Comparison of ENCODE assay signal across 18 mouse cellular contexts in the genomic region with DNA sequence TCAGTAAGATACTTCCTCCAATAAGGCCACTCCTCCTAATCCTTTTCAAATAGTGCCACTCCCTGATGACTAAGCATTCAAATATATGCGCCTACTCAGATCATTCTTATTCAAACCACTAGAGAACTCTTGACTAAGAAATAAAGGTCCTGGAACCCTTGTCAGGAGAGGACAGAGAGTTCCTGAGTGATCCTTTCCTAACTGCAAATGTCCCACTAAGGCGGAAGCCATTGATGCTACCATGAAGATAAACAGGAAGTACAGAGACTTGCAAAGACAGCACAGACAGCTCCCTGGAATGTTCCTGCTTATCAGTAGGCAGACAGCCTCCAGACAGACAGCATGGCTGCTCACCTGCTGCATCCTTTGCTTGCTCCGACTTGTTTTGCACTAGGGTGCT.
DNase-seq lines count a peak whose midpoint lies in the region; TF ChIP-seq lines count a peak whose summit lies in the region.
"Had no signal": no experiment of that assay in that cellular context is flagged by ENCODE, and none has a peak within 500 bp of the region (broad histone marks: within the 10 kb centered on the region; RNA-seq: fewer than 3 reads in every experiment).

No protein-coding gene starts in this region.

- H3K27me3 ChIP-seq in thymus, adult 2 months (ENCODE audit: control insufficient read depth, insufficient read depth, low read length) = no peaks in the 10 kb centered on the region
- H3K27me3 ChIP-seq: embryonic facial prominence, embryonic 13.5 days; forebrain, embryonic 12.5 days; heart, embryonic 13.5 days; hindbrain, embryonic 15.5 days; Patski had no signal

- no peak for TF ChIP-seq CTCF in lung, adult 2 months (IDR thresholded peaks at IDR 0.05; ENCODE audit: insufficient read depth, low read length)
- no peak for TF ChIP-seq CTCF in olfactory bulb, adult 2 months (IDR thresholded peaks at IDR 0.05; ENCODE audit: insufficient read depth, low read depth, low read length)
- no peak for TF ChIP-seq CTCF in thymus, adult 2 months (IDR thresholded peaks at IDR 0.05; ENCODE audit: borderline replicate concordance, control insufficient read depth, extremely low read depth, insufficient read depth, low read length, poor library complexity)

- peak overlapping the region; percentile 67; the same call in 1 of the 2 replicates for H3K27ac ChIP-seq in olfactory bulb, adult 2 months (ENCODE audit: insufficient read depth, low read depth, low read length)
- H3K27ac ChIP-seq in thymus, adult 2 months (ENCODE audit: control insufficient read depth, insufficient read depth, low read length) = no peak overlapping the region
- H3K27ac ChIP-seq: embryonic facial prominence, embryonic 13.5 days; forebrain, embryonic 12.5 days; heart, embryonic 13.5 days; hindbrain, embryonic 15.5 days had no signal

- no peak overlapping the region for H3K4me3 ChIP-seq in lung, adult 2 months (replicated peaks; ENCODE audit: extremely low read depth, low read depth, low read length)
- no peak overlapping the region for H3K4me3 ChIP-seq in olfactory bulb, adult 2 months (ENCODE audit: insufficient read depth, low read depth, low read length)
- no peak overlapping the region for H3K4me3 ChIP-seq in thymus, adult 2 months (ENCODE audit: control insufficient read depth, insufficient read depth, low read length)
- H3K4me3 ChIP-seq: embryonic facial prominence, embryonic 13.5 days; forebrain, embryonic 12.5 days; heart, embryonic 13.5 days; hindbrain, embryonic 15.5 days had no signal

- DNase-seq in lung, adult 2 months = no peak
- no peak for DNase-seq in lung, postnatal 14 days
- DNase-seq in ES-CJ7 (ENCODE audit: low read depth, low spot score) (peak; percentile 73), R1 (ENCODE audit: low read depth, low spot score) (peak; percentile 95)
- DNase-seq in thymus, adult 2 months = no peak
- no peak for DNase-seq in cerebellum, adult 18-20 months
- DNase-seq: adrenal gland, postnatal 10 days; cerebellum, adult 11 months; cerebellum, adult 9-10 months; cerebellum, postnatal 25 days; gastrocnemius, postnatal 14 days; heart, postnatal 36 days had no signal

- H3K36me3 ChIP-seq in thymus, adult 2 months (ENCODE audit: control insufficient read depth, insufficient read depth, low read length) = no peaks in the 10 kb centered on the region
- H3K36me3 ChIP-seq: embryonic facial prominence, embryonic 13.5 days; forebrain, embryonic 12.5 days; heart, embryonic 13.5 days; hindbrain, embryonic 15.5 days had no signal

- peak; percentile 23; the same call in 1 of the 2 replicates for TF ChIP-seq POLR2A in lung, adult 2 months (IDR thresholded peaks at IDR 0.05; ENCODE audit: borderline replicate concordance, extremely low read depth, low read depth, low read length)
- TF ChIP-seq POLR2A in olfactory bulb, adult 2 months (IDR thresholded peaks at IDR 0.05; ENCODE audit: insufficient read depth, low read depth, low read length) = no peak
- TF ChIP-seq POLR2A in thymus, adult 2 months (IDR thresholded peaks at IDR 0.05; ENCODE audit: control insufficient read depth, extremely low read depth, insufficient read depth, low read length, poor library complexity) = no peak

- WGBS in lung, adult 2 months = 55% methylated on average over 3 of the region's 3 CpGs
- WGBS in olfactory bulb, adult 2 months = 93% methylated on average over 3 of the region's 3 CpGs
- 97% methylated on average over 3 of the region's 3 CpGs for WGBS in thymus, adult 2 months

- H3K4me1 ChIP-seq in lung, adult 2 months (ENCODE audit: control insufficient read depth, insufficient read depth, low read length) = peaks cover 11% of the 10 kb centered on the region
- H3K4me1 ChIP-seq in olfactory bulb, adult 2 months (ENCODE audit: control insufficient read depth, insufficient read depth, low read length) = peaks cover 13% of the 10 kb centered on the region
- H3K4me1 ChIP-seq in thymus, adult 2 months (replicated peaks; ENCODE audit: control insufficient read depth, insufficient read depth, low read length) = peaks cover 2% of the 10 kb centered on the region; the same call in 1 of the 2 replicates
- H3K4me1 ChIP-seq: forebrain, embryonic 12.5 days; hindbrain, embryonic 15.5 days had no signal

Comparison
In these comparisons a context has a peak if more than half of its experiments do, and no peak if none do; other contexts are left out.
1. DNase-seq: peak in ES-CJ7 (single experiment) and R1 (single experiment); none in lung, adult 2 months (single experiment), lung, postnatal 14 days (single experiment), thymus, adult 2 months (single experiment) and cerebellum, adult 18-20 months (0 of 2).